Mouse (Mus musculus): ENCODE measurements around the gene Adcy3. TPM values are rescaled to one million over a fixed set of nuclear protein-coding genes. Genes with fewer than 3 reads are reported as not detected.

The Adcy3 gene
- 4.4 and 7.1 TPM in 2 replicates for polyA plus RNA-seq (2012; rRNA removed)

GRCm38 (mm10) chr12:4132941-4133846 lies at the start of gene Adcy3:
TSS of gene Adcy3 (plus strand) at chr12:4133103.

GRCm38 (mm10) chr12:4233572-4234508 lies 100.9 kb downstream of the Adcy3 start, which contains the start of the genes Ptrhd1 and Cenpo:
TSS of gene Ptrhd1 (plus strand) at chr12:4234027.
TSS of gene Cenpo (minus strand) at chr12:4234294.

Other genes starting within 250 kb of the Adcy3 start
- gene Pomc, start 178.2 kb upstream of the Adcy3 start, polyA plus RNA-seq (2012; rRNA removed) = 5.5 and 10.5 TPM in 2 replicates
- 15.2 and 15.7 TPM in 2 replicates for gene Efr3b, start 94.2 kb upstream of the Adcy3 start, polyA plus RNA-seq (2012; rRNA removed)
- gene Dnajc27, start 50.5 kb upstream of the Adcy3 start, polyA plus RNA-seq (2012; rRNA removed) = 14.4 and 16.1 TPM in 2 replicates
- 4.0 and 5.1 TPM in 2 replicates for gene Ptrhd1, start 100.9 kb downstream of the Adcy3 start, polyA plus RNA-seq (2012; rRNA removed)
- gene Cenpo, start 101.2 kb downstream of the Adcy3 start, polyA plus RNA-seq (2012; rRNA removed) = 22.9 and 26.6 TPM in 2 replicates

Data from central nervous system, embryonic 11.5 days (tissue).